Mouse (Mus musculus): ENCODE measurements at regions not wholly inside any gene's neighbourhood (a gene's known extent, or its start where the extent isn't known, plus 50 kb on each side); places are given as distances from the start of the nearest gene placed in this dataset.

DNA sequence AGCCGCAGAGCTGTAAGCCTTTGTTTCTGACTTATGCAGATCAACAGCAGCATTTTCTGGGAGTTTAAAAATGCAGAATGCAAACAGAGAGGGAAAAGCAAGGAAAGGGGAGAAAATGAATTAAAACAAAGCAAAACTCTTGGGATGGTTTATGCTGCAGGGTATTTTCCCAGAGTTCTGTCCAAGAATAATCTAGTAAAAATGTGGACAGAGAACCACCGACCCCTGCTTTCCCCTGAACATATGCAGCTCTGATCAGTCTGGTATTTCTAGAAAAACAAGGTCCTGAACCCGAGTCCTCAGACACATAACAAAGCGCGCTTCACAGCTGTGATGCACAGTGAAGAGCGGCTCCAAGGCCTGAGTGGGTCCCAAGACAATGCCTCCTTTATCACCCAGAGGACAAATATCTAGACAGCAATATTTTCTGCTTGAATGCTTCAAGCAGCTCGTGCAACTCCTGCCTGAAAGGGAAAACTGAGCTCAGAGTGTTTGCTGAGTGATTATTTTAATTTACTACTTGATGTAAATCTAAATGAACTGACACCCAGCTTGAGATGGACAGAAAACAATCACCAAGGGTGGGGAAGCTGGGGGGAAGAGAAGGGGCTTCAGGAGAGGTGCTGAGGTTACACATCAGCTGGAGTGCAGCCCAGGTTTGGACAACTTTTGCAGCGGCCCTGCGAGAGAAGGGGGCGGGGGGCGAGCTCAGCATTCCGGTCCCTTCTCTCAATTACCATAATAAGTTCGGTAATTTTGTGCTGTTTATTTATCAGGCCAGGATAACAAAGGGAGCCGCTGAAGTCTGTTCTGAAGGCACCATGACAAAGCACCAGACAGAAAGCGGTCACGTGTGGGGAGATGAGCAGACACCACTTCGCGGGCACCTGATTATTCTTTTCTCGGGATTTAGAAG, 853.6 kb downstream of the 5730522E02Rik start:
- Histone ChIP-seq H3K4me1 (ENCODE audit: insufficient read depth) (peaks cover 7% of the 10 kb centered on the region; the same call in 1 of the 2 replicates), H3K27me3 (ENCODE audit: insufficient read depth, low read length) (no peaks in the 10 kb centered on the region), H3K4me3 (ENCODE audit: low read depth, low read length) (peak overlapping the region; percentile 39), H3K9me3 (ENCODE audit: low read length) (no peaks in the 10 kb centered on the region), H3K36me3 (ENCODE audit: insufficient read depth) (no peaks in the 10 kb centered on the region), H3K27ac (ENCODE audit: low read depth, low read length) (peak overlapping the region; percentile 51; the same call in 1 of the 2 replicates), H3K4me2 (ENCODE audit: low read depth) (peak overlapping the region; percentile 59), H3K9ac (peak overlapping the region; percentile 51)
- no peak for TF ChIP-seq CTCF (IDR thresholded peaks at IDR 0.05; ENCODE audit: low read depth)
- WGBS, result 4% methylated on average over 19 of the region's 19 CpGs
- DNase-seq (peak; percentile 59), ATAC-seq (peak; percentile 81)

DNA sequence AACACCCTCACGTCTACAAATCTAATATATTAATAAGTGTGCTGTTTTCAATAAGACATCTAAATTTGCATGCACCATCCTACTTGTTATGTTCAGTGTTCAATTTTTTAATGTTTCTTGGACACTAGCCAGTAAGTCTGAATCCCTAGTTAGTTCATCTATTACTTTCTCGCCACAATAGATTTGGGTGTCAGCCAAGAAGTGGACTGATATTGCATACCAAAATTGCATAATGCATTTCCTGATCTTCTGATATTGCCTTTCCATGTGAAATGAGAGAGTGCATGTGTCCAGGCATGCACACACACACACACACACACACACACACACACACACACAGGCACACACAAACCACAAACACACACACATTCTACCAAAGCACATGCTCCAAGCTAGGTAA, 874.9 kb downstream of the 5730522E02Rik start:
- Histone ChIP-seq H3K9me3 (ENCODE audit: low read length) (no peaks in the 10 kb centered on the region), H3K9ac (no peak overlapping the region), H3K27ac (ENCODE audit: low read depth, low read length) (no peak overlapping the region), H3K4me2 (ENCODE audit: low read depth) (no peak overlapping the region), H3K4me1 (ENCODE audit: insufficient read depth) (no peaks in the 10 kb centered on the region), H3K4me3 (ENCODE audit: low read depth, low read length) (no peak overlapping the region), H3K27me3 (ENCODE audit: insufficient read depth, low read length) (no peaks in the 10 kb centered on the region), H3K36me3 (ENCODE audit: insufficient read depth) (no peaks in the 10 kb centered on the region)
- DNase-seq, result no peak
- ATAC-seq, result no peak
- 45% methylated on average over 2 of the region's 2 CpGs for WGBS
- TF ChIP-seq CTCF (IDR thresholded peaks at IDR 0.05; ENCODE audit: low read depth), result no peak

DNA sequence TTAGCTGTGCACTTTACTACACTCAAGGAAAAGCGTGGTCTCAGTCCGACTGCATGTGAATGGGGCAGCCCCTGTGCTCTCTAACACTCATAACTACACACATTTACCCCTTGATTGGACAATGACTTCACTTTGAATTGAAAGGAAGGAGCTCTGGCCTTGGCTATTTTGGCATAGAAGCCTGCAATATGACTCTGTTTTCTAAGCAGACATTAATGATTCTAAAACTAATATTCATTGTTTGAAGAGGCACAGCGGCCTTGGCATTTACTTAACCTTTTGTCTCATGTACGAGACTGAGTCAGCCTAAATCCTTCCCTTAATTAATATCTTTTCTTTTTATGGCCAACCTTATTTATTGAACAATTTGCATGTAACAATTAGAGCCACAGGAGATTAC, 879.9 kb downstream of the 5730522E02Rik start:
- 45% methylated on average over 4 of the region's 4 CpGs for WGBS

DNA sequence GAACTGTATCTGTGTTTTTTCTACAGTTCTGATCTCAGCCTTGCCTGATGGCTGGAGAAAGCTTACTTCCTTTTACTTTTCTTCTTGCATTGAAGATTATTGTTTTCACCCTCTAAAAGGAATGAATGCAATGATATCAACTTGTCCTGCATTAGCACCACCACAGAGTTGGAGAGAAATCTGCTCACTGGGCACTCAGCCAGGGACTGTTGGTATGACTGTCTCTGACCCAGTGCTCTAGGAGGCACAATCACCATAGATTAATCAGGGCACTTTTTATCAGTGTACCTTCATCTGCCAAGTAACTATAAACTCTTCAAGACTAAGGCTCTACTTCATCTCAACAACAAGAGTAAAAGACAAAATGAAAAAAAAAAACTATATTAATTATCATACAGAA, 888.1 kb downstream of the 5730522E02Rik start:
- Histone ChIP-seq H3K27ac (ENCODE audit: low read depth, low read length) (no peak overlapping the region), H3K4me1 (ENCODE audit: insufficient read depth) (no peaks in the 10 kb centered on the region), H3K4me3 (ENCODE audit: low read depth, low read length) (no peak overlapping the region), H3K4me2 (ENCODE audit: low read depth) (no peak overlapping the region), H3K36me3 (ENCODE audit: insufficient read depth) (no peaks in the 10 kb centered on the region), H3K9me3 (ENCODE audit: low read length) (no peaks in the 10 kb centered on the region), H3K9ac (no peak overlapping the region), H3K27me3 (ENCODE audit: insufficient read depth, low read length) (no peaks in the 10 kb centered on the region)
- ATAC-seq (no peak), DNase-seq (no peak)
- no peak for TF ChIP-seq CTCF (IDR thresholded peaks at IDR 0.05; ENCODE audit: low read depth)

More for the DNA sequence above, 879.9 kb downstream of the 5730522E02Rik start:
- H3K9ac ChIP-seq, result no peak overlapping the region
- H3K4me1 ChIP-seq (ENCODE audit: insufficient read depth), result no peaks in the 10 kb centered on the region
- ATAC-seq (no peak), DNase-seq (no peak)
- no peak overlapping the region for H3K4me3 ChIP-seq (ENCODE audit: low read depth, low read length)
- no peak overlapping the region for H3K4me2 ChIP-seq (ENCODE audit: low read depth)
- H3K27me3 ChIP-seq (ENCODE audit: insufficient read depth, low read length), result no peaks in the 10 kb centered on the region
- no peak overlapping the region for H3K27ac ChIP-seq (ENCODE audit: low read depth, low read length)
- H3K9me3 ChIP-seq (ENCODE audit: low read length), result no peaks in the 10 kb centered on the region
- H3K36me3 ChIP-seq (ENCODE audit: insufficient read depth), result no peaks in the 10 kb centered on the region
- TF ChIP-seq CTCF (IDR thresholded peaks at IDR 0.05; ENCODE audit: low read depth), result no peak

DNA sequence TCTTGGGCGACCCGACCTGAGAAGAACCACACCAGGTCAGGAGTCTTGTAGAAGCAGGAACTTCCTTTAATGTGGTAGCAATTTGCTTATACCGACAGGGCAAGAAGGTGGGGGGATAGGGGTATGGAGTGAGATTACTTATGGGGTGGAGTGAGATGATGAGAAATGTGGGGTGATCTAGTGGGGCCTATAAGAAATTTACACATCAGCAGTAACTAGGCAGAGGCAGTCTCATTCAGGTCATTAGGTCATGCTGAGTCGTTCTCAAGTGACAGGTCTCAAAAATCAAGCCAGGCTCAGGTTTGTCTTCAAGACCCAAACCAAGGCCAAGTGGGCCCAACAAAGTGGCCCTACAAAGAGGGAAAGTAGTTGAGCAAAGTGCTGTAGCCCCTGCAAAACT, 889.1 kb downstream of the 5730522E02Rik start:
- WGBS, result 94% methylated on average over 4 of the region's 4 CpGs
- H3K27me3 ChIP-seq (ENCODE audit: insufficient read depth, low read length), result no peaks in the 10 kb centered on the region
- no peak overlapping the region for H3K27ac ChIP-seq (ENCODE audit: low read depth, low read length)
- H3K9me3 ChIP-seq (ENCODE audit: low read length), result no peaks in the 10 kb centered on the region
- TF ChIP-seq CTCF (IDR thresholded peaks at IDR 0.05; ENCODE audit: low read depth), result no peak
- ATAC-seq (no peak), DNase-seq (no peak)
- no peaks in the 10 kb centered on the region for H3K36me3 ChIP-seq (ENCODE audit: insufficient read depth)
- no peak overlapping the region for H3K9ac ChIP-seq
- no peaks in the 10 kb centered on the region for H3K4me1 ChIP-seq (ENCODE audit: insufficient read depth)
- no peak overlapping the region for H3K4me2 ChIP-seq (ENCODE audit: low read depth)
- no peak overlapping the region for H3K4me3 ChIP-seq (ENCODE audit: low read depth, low read length)

DNA sequence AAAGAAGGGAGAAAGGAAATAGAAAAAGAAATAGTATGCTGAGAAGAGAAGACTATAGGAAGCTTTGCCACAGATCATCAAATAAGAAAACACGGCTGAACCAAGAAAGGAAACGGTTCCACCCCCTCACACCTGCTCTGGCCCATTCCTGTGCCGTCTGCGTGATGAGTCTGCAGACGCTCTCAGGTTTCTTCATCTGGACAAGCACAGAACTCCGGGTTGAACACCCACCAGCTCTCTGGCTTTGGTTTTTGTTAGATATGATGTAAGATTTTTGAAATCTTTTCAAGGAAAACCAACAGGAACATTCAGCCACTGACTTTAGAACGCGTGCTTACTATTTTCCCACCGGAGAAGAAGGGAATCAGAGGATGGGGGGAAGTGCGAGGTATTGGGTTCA, 895.9 kb downstream of the 5730522E02Rik start:
- TF ChIP-seq CTCF (IDR thresholded peaks at IDR 0.05; ENCODE audit: low read depth), result no peak
- DNase-seq (no peak), ATAC-seq (no peak)
- no peaks in the 10 kb centered on the region for H3K27me3 ChIP-seq (ENCODE audit: insufficient read depth, low read length)
- H3K9me3 ChIP-seq (ENCODE audit: low read length), result no peaks in the 10 kb centered on the region
- no peak overlapping the region for H3K27ac ChIP-seq (ENCODE audit: low read depth, low read length)
- no peaks in the 10 kb centered on the region for H3K4me1 ChIP-seq (ENCODE audit: insufficient read depth)
- no peak overlapping the region for H3K9ac ChIP-seq
- H3K36me3 ChIP-seq (ENCODE audit: insufficient read depth), result no peaks in the 10 kb centered on the region
- no peak overlapping the region for H3K4me2 ChIP-seq (ENCODE audit: low read depth)
- 64% methylated on average over 10 of the region's 10 CpGs for WGBS
- H3K4me3 ChIP-seq (ENCODE audit: low read depth, low read length), result no peak overlapping the region

DNA sequence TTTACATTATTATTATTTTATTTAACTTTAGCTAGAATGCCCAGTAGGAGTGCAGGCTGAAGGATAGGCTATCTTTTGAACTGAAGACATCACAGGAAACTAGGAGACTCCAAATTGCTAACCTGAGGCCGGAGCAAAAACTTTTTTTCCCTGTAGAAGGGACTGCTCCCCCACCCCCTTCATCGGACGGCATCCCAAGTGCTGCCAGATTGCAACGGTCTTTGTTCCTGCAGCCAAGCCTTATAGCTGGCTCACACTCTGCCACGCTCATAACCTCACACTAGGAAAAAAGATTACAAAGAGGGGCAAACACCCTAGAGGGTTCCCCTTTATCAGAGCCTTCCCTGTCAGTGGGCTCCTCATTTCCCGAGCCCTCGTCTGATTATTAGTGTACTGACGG, 896.7 kb downstream of the 5730522E02Rik start:
- Histone ChIP-seq H3K27me3 (ENCODE audit: insufficient read depth, low read length) (no peaks in the 10 kb centered on the region), H3K36me3 (ENCODE audit: insufficient read depth) (no peaks in the 10 kb centered on the region), H3K9me3 (ENCODE audit: low read length) (no peaks in the 10 kb centered on the region), H3K4me1 (ENCODE audit: insufficient read depth) (no peaks in the 10 kb centered on the region), H3K9ac (no peak overlapping the region), H3K27ac (ENCODE audit: low read depth, low read length) (no peak overlapping the region), H3K4me3 (ENCODE audit: low read depth, low read length) (no peak overlapping the region), H3K4me2 (ENCODE audit: low read depth) (no peak overlapping the region)
- TF ChIP-seq CTCF (IDR thresholded peaks at IDR 0.05; ENCODE audit: low read depth), result no peak
- 0 out of 2 replicates have a peak, but pooled peaks have one; percentile 40 for ATAC-seq
- WGBS, result 14% methylated on average over 8 of the region's 8 CpGs
- peak; percentile 32 for DNase-seq
